Mouse (Mus musculus) CD4-positive, CD25-positive, alpha-beta regulatory T cell, adult 2 months (primary cell): ENCODE data around the gene Ank2.

Experiments used
- DNase-seq: peaks from one replicate; pipeline ENCODE4 v3.0.0-alpha.2; 2012; ENCODE audit warnings: low read depth, low spot score

The Ank2 gene

DNA sequence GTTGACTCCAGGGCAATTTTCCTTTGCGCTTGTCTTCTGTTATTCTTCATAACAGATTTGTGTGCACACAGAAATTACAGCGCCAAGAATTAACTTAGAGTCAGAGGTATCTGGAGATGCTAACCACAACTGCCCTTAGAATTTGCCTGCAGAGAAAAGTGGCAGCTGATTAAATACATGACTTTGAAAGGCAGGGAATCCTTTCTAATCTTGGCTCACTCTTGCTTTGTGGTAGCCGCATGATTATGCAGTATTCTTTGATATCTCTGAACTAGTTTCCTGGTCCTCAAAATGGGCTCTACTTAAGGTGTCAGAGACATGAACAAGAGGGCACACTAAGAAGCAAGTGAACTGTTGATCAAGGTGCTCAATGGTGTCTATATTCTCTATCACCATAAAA lies 518.0 kb downstream of the Ank2 start:
- DNase-seq, result no peak

DNA sequence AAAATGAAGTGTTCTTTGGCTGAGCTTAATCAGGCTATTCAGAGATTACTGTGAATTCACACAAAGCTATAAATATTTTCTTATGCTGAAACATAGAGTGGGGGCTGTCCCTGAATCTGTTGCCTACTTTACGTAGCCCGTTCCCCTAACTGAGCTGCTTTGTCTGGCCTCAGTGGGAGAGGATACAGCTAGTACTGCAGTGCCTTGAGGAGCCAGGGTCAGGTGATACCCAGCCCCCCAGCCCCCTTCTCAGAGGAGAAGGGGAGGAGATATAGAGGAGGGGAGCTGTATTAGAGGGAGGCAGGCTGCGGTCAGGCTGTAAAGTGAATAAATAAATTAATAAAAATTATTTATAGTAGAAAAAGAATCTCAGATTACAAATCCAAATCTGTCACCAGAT lies 519.5 kb downstream of the Ank2 start:
- DNase-seq, result no peak

DNA sequence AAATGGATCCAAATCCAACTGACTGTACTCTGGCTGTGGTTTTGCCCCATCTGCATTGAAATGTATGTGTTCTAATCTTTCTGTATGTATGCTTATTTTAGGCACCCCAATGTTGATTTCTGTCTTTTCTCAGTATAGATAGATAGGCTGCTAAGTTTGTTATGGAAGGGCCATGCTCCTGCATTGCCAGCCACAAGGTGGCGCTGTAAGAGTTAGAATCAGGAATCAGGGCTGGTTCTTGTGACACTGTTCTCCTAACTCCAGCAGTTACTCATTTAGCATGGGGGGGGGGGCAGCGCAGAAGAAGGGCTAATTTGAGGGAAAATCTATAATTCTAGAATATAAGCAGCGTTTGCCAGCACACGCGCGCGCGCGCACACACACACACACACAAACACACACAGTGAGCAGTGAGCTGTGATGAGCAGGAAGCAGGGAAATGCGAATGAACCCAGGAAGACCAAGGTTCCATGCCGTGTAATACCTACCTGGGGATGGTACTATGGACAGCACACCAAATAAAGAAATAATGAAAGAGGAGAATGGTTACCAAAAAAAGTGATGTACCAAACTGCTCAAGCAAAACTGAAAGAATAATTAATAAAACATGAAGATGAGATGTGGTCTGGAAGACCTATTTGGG lies 520.3 kb downstream of the Ank2 start:
- peak; percentile 45 for DNase-seq

- DNase-seq, result no peak
These were observed 521.8 kb downstream of the Ank2 start for GRCm38 (mm10) chr3:126977399-126977798.

GRCm38 (mm10) chr3:126976793-126977192 lies 522.4 kb downstream of the Ank2 start:
- DNase-seq, result no peak

GRCm38 (mm10) chr3:126975409-126975808 lies 523.7 kb downstream of the Ank2 start:
- no peak for DNase-seq

DNA sequence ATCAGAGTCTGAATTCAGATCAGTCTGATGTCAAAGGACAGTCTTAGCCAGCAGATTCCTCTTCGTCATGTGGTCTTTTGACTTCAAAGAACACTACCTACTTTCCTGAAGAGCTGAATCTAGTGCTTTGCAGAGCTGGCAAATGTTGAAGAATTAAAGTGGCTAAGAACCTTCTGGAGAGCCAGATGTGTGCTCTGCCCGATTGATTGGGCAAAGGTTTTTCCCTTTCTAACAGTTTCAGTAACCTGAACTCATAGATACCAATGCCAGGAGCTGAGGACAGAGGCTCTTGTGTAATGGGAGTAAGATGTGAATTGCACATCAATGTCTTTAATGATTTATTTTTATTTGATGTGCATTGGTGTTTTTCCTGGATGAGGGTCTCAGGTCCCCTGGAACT lies 525.6 kb downstream of the Ank2 start:
- DNase-seq, result no peak

DNA sequence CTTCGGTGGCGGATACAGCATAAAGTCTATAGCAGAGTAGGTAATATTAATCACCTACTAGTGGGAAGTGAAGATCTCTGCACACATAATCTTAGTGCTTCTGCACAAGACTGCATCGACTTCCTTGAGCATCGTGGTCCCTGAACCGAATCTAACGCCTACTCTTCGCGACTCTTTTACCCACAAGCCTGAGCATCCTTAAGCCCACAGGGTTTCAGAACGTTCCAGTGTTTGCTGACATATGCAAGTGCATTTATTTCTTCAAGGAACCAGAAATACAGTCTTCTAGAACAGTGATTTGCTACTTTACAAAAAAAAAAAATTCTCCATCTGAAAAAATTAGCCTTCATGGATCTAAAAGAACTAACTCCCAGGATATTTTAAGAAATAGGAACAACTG lies 527.6 kb downstream of the Ank2 start:
- DNase-seq, result no peak

- DNase-seq, result no peak
These were observed 530.4 kb downstream of the Ank2 start for GRCm38 (mm10) chr3:126968721-126969120.

DNA sequence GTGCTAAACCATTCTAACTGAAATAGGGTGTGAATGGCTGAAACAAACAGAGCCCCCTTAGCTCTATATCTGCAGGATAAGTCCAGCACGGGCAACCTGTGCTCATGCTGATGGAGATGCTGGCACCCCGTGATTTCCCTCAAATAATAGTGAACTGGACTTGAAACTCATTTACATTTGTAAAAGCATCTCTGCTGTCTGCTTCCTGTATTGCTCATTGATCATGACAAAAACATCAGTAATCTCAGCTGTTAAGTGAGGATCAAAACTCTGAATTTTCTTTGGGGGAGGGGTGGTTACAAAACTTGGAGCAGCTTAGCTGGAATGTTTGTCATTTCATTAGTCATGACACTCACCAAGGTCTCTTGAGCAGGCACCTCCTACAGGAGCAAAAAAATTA lies 533.4 kb downstream of the Ank2 start:
- no peak for DNase-seq

- no peak for DNase-seq
These were observed 536.8 kb downstream of the Ank2 start for GRCm38 (mm10) chr3:126962326-126962725.

- no peak for DNase-seq
These were observed 546.5 kb downstream of the Ank2 start for GRCm38 (mm10) chr3:126952698-126953097.

DNA sequence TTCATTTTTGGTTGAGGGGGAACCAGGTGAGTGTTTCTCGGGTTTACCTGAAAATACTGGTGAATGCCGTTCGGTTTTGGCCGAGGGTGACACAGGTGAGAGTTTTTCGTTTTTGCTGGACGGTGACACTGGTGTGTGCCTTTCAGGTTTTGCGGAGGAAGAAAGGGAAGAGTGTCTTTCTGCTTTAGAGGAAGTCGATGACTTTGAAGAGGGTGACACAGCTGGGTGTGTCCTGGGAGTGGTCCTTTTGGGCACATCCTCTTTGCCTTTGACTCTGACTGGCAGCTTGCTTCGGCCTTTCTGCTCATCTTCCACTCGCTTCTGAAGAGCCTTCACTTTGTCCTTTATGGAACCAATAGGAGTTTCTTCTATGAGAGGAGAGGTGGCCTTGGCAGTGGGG lies 552.6 kb downstream of the Ank2 start:
- no peak for DNase-seq

- DNase-seq, result no peak
These were observed 554.3 kb downstream of the Ank2 start for GRCm38 (mm10) chr3:126944838-126945237.

- DNase-seq, result no peak
These were observed 555.1 kb downstream of the Ank2 start for GRCm38 (mm10) chr3:126944081-126944480.

DNA sequence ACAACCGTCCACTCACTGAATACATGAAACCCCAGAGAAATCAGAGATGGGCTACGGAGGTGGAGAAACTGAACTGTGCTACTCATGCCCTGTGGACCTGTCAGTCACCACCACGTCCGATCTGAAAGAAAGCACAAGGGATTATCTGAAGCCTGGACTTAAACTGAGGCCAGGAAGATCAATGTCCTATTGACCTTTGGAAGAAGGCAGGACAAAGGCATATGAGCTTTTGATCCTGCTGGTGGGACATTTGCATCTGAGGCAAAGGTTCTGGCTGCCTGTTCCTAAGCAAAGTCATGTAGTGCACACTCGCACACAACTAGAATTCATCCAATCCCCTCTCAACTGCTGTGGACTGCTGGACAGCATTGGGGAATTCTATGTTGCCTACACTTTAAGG lies 558.7 kb downstream of the Ank2 start:
- DNase-seq, result no peak

DNA sequence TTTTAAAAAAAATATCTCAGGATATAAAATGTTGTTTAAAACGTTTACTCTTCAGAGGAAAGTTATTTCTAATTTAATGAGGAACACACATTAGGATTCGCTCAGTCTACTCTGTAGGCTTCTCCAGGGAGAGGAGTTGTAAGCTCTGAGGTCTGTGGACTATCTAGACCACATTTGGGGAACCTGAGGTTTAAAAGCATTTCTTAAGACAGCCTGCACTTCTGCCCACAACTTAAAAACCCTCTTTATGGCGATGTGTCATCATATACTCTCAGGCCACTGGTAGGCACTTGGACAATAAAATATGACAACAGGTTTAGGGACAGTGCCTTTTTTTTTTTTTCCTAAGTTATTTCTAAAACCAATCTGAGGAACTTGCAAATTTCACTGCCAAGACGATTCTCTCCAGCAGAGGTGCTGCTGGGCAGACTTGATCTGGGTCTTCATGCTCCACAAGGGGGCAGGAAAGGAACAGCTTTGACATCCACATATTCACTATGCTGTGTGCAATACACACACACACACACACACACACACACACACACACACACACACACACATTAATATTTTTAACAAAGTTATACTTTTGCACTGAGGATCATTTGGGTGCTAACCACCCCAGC lies 567.2 kb downstream of the Ank2 start:
- DNase-seq, result peak; percentile 30

DNA sequence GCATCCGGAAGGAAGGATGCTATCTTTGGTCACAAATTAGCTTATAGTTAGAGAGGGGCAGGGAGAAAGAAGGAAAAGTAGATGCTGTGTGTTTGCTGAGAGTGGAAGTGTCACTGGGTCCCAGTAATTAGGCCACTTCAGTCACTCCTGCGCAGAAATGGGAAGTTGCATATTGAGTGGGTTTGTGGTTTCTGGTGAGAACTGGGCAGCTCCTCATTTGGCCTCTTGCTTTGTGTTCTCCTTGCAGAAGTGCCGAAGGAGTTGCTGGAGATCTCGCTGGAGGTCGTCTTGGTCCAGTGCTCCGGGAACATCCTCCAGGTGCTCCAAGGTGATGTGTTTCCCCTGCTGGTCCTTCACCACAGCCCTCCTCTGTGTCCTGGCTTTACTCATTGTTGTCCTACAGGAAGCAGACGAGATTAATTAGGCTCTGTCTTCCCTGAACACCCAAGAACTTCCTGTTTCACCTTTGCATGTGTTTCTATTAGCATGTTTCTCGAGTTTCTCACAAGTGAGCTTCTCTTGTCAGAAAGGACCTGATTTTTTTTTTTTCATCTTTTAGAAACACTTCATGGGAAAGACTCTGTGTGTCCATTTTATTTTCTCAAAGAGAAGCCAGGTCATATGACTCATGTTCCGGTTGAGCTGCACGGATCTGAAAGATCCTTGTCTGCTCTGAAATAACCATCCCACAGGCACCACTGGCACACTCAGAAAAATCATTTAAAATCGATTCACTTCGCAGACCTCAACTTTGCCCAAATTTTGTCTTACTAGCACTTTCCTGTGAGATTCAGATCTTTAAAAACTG lies 575.4 kb downstream of the Ank2 start:
- DNase-seq, result no peak

DNA sequence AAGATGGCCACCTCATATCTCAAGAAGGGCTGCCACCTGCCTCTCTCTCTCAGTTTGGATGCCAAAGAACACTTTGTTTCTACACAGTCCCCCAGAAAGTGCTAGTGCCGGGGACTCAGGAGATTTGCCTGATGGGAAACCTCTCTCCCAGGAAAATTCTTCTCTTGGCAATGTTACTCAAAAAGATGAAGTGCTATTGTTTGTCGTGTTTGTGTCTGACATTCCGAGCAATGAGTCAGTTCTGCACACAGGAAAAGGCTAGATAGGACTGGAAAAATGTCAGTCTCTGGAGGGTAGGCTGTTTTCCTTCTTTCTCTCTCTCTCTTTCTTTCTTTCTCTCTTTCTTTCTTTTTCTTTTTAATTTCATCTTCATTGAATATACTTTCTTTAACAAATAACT lies 577.2 kb downstream of the Ank2 start:
- DNase-seq, result no peak

DNA sequence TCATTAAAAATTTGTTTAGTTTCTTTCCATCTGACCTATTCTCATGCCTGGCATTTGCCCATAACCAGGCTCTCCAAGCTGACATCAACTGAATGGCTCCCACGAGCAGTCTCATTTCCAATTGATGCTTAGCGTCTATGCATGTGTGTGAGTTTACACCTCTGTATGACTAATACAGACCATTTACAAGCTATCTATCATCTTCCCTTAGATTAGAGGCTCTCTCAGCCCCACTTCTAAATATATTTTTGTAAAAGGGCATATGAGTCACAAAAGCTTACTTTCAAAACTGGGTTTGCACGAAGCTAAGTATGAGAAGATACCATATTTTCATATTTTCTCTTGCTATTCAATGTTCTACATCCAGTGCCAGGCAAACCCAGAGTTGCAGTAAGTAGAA lies 578.9 kb downstream of the Ank2 start:
- DNase-seq, result no peak

DNA sequence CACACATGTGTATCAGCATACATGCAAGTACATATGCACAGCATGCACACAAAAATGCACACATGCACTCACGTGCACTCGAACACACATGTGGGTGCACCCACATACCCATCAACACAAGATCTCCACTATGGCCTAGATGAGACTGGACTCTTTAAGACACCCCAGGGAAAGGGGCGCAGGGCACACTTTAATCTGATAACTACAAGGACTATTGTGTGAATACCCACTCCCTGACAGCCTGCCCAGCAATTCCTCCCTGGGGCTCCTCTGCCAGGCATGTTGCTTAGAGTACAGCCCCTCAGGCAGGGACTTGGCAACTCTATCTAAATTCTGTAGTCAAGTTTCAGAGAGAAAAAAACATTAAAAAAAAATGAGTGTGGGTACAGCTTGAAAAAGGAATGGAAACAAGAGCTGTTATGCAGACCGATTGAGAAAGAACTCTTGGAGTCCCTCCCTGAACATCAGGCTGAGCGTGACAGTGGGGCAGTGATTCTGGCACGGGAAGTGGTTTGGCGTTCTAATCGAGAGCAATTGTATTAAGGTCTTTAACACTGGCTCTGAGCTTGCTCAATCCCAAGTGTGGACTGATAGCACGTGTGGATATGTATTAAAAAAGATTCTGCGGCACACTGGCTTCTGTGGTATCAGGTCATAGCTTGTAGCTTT lies 580.2 kb downstream of the Ank2 start:
- DNase-seq, result no peak

- no peak for DNase-seq
These were observed 582.8 kb downstream of the Ank2 start for GRCm38 (mm10) chr3:126916381-126916780.
